In genomic region chr7:14317209-14317608, GRCm38 (mm10) we compare ENCODE assay signal across 10 mouse cellular contexts. TPM values are rescaled to one million over a fixed set of nuclear protein-coding genes. Genes with fewer than 3 reads are reported as not detected.
A peak's percentile ranks its signal among the peaks of the same experiment; 100 is the strongest.
DNase-seq lines count a peak whose midpoint lies in the region; ATAC-seq and TF ChIP-seq lines count a peak whose summit lies in the region.
"Had no signal": no experiment of that assay in that cellular context is flagged by ENCODE, and none has a peak within 500 bp of the region (broad histone marks: within the 10 kb centered on the region; RNA-seq: fewer than 3 reads in every experiment).

No protein-coding gene starts in this region.

- dilution Hi-C loops in CH12.LX (cut with MboI; ENCODE audit: extremely low pct_ligation_motif_present, extremely low pct_unique_long_range_greater_than_20kb, low sequenced_read_pairs): no loop called here

- no peak overlapping the region for H3K27ac ChIP-seq in kidney, adult 2 months (ENCODE audit: insufficient read depth, low read depth, low read length)
- H3K27ac ChIP-seq in kidney, embryonic 16.5 days (ENCODE audit: low read length): no peak overlapping the region
- no peak overlapping the region for H3K27ac ChIP-seq in CH12.LX (ENCODE audit: insufficient read depth, low read depth)

- H3K9ac ChIP-seq in kidney, embryonic 16.5 days (replicated peaks; ENCODE audit: low read length): no peak overlapping the region
- H3K9ac ChIP-seq in CH12.LX (ENCODE audit: insufficient read depth, low read depth): no peak overlapping the region

- H3K36me3 ChIP-seq in kidney, adult 2 months (ENCODE audit: control insufficient read depth, insufficient read depth, low read length): no peaks in the 10 kb centered on the region
- H3K36me3 ChIP-seq in kidney, embryonic 16.5 days (ENCODE audit: insufficient read depth, low read length): no peaks in the 10 kb centered on the region
- H3K36me3 ChIP-seq in CH12.LX (replicated peaks in 1 of 2; ENCODE audit: control insufficient read depth in 1 of 2, insufficient read depth in 1 of 2, low read length in 1 of 2): no peaks in the 10 kb centered on the region

- peak; percentile 7 for DNase-seq in kidney, adult 2 months
- DNase-seq in CH12.LX (ENCODE audit: extremely low read depth): peak; percentile 0
- DNase-seq in Patski (ENCODE audit: low read depth, low spot score): no peak
- no peak for DNase-seq in adrenal gland, postnatal 36 days
- no peak for DNase-seq in adrenal gland, postnatal 25 days
- DNase-seq in MN1 (ENCODE audit: low spot score): no peak

- no peaks in the 10 kb centered on the region for H3K27me3 ChIP-seq in kidney, adult 2 months (replicated peaks; ENCODE audit: control insufficient read depth, insufficient read depth, low read length)
- no peaks in the 10 kb centered on the region for H3K27me3 ChIP-seq in kidney, embryonic 16.5 days (ENCODE audit: insufficient read depth, low read length)
- H3K27me3 ChIP-seq in CH12.LX (replicated peaks): no peaks in the 10 kb centered on the region
- H3K27me3 ChIP-seq in Patski: no peaks in the 10 kb centered on the region

- in situ Hi-C loops in CH12.LX (cut with MboI; ENCODE audit: low pct_ligation_motif_present, low pct_unique_long_range_greater_than_20kb, low sequenced_read_pairs): loop anchor here (25.0 kb wide), 1 partner anchor 1255 kb away; the partner anchor contains the start of gene Mzf1
- in situ Hi-C loops in Patski (cut with MboI; ENCODE audit: low pct_unique_long_range_greater_than_20kb): loop anchor here (10.0 kb wide), 1 partner anchor 1032 kb away; no protein-coding TSS in a partner anchor

- TF ChIP-seq CTCF in kidney, adult 2 months (conservative IDR thresholded peaks at IDR 0.05; ENCODE audit: insufficient read depth, insufficient read length, low read depth, low read length): peak; percentile 83
- TF ChIP-seq CTCF in CH12.LX (conservative IDR thresholded peaks at IDR 0.05 in 1 of 2, IDR thresholded peaks at IDR 0.05 in 1 of 2; ENCODE audit: low read depth in 2 of 2, low read length in 2 of 2): peak; percentile 12 to 58; a peak in 3 of 4 replicates
- TF ChIP-seq CTCF in Patski (IDR thresholded peaks at IDR 0.05): peak; percentile 79

- 26% methylated on average over 2 of the region's 2 CpGs for WGBS in kidney, adult 2 months
- WGBS in kidney, embryonic 16.5 days: 33% methylated on average over 2 of the region's 2 CpGs

- POLR2A ChIA-PET in Patski (lab: Charles Lee): no interaction called here

- no peak for ATAC-seq in kidney, embryonic 16.5 days (ENCODE audit: low FRiP score, low TSS enrichment)
- ATAC-seq in Patski: peak; percentile 77
- peak; percentile 42; the same call in 1 of the 2 replicates for ATAC-seq in granulocyte monocyte progenitor cell, adult 5-6 weeks (replicated peaks; ENCODE audit: poor library complexity, severe bottlenecking)

- H3K4me1 ChIP-seq in kidney, adult 2 months (ENCODE audit: control insufficient read depth, insufficient read depth, low read length): no peaks in the 10 kb centered on the region
- no peaks in the 10 kb centered on the region for H3K4me1 ChIP-seq in kidney, embryonic 16.5 days (ENCODE audit: insufficient read depth, low read length)
- H3K4me1 ChIP-seq in CH12.LX (ENCODE audit: control insufficient read depth in 1 of 2, insufficient read depth in 2 of 2): no peaks in the 10 kb centered on the region

- H3K79me2 ChIP-seq in CH12.LX (replicated peaks; ENCODE audit: control insufficient read depth, extremely low read depth, insufficient read depth, poor library complexity, severe bottlenecking): no peaks in the 10 kb centered on the region

- no peak for TF ChIP-seq POLR2A in kidney, adult 2 months (IDR thresholded peaks at IDR 0.05; ENCODE audit: low read depth, low read length)
- TF ChIP-seq POLR2A in CH12.LX (IDR thresholded peaks at IDR 0.05; ENCODE audit: low read depth, low read length): no peak

- CTCF ChIA-PET in Patski (lab: Charles Lee): no interaction called here

- TF ChIP-seq RAD21 in CH12.LX (IDR thresholded peaks at IDR 0.05; ENCODE audit: low read depth, low read length): peak; percentile 58

- H3K4me3 ChIP-seq in kidney, adult 2 months (ENCODE audit: insufficient read depth, low read depth, low read length): no peak overlapping the region
- no peak overlapping the region for H3K4me3 ChIP-seq in kidney, embryonic 16.5 days (ENCODE audit: low read length)
- no peak overlapping the region for H3K4me3 ChIP-seq in CH12.LX (replicated peaks in 1 of 3; ENCODE audit: low read depth in 2 of 3, low read length in 2 of 3, poor library complexity in 1 of 3)

- TF ChIP-seq EP300 in CH12.LX (IDR thresholded peaks at IDR 0.05; ENCODE audit: low read length): no peak

- no peak overlapping the region for H3K4me2 ChIP-seq in kidney, embryonic 16.5 days (replicated peaks; ENCODE audit: low read depth, low read length)
- H3K4me2 ChIP-seq in CH12.LX (ENCODE audit: insufficient read depth, low read depth, poor library complexity, severe bottlenecking): no peak overlapping the region

- H3K9me3 ChIP-seq in kidney, embryonic 16.5 days (ENCODE audit: low read length): no peaks in the 10 kb centered on the region
- peaks cover 25% of the 10 kb centered on the region for H3K9me3 ChIP-seq in CH12.LX (replicated peaks; ENCODE audit: low read length)

TF ChIP-seq in CH12.LX, 34 proteins besides CTCF, POLR2A, EP300 and RAD21:
- TF ChIP-seq SMC3 (IDR thresholded peaks at IDR 0.05; ENCODE audit: low read depth, low read length): peak; percentile 43
- no peak for TF ChIP-seq MXI1 (IDR thresholded peaks at IDR 0.05; ENCODE audit: low read depth, low read length)

RNA-seq across cellular contexts. Expression of gene Obox8, which starts 16.1 kb away (rescaled TPM):
- not detected in 2 replicates for polyA plus RNA-seq in kidney, adult 2 months (2012; rRNA removed)
- polyA plus RNA-seq in kidney, embryonic 16.5 days (2015; fragmentation: Nextera tagmentation; extraction: Ambion mirVana): not detected in 2 replicates
- total RNA-seq in CH12.LX (2012; rRNA removed) (not detected in 2 replicates), CH12.LX (2014; rRNA removed) (not detected in 2 replicates)
- polyA plus RNA-seq in CH12.LX (2012; ENCODE audit: insufficient read length, low read depth) (not detected in 2 replicates), Patski (2021) (0.05 TPM)
- total RNA-seq in granulocyte monocyte progenitor cell, adult 5-6 weeks (2014; fragmentation: Nextera tagmentation): not detected in 2 replicates
- total RNA-seq in granulocyte monocyte progenitor cell, adult 5-6 weeks (2017): not detected in 2 replicates
- total RNA-seq in adrenal gland, postnatal 36 days (2021): not detected
- not detected in 2 replicates for total RNA-seq in adrenal gland, postnatal 25 days (2021)
- total RNA-seq: left cerebral cortex, adult 18-20 months had no signal
- polyA plus RNA-seq: heart, embryonic 16.5 days had no signal

Comparison
In these comparisons a context has a peak if more than half of its experiments do, and no peak if none do; other contexts are left out.
1. DNase-seq: peak in kidney, adult 2 months (single experiment) and CH12.LX (single experiment); none in Patski (single experiment), adrenal gland, postnatal 36 days (0 of 2), adrenal gland, postnatal 25 days (single experiment) and MN1 (single experiment).
2. Peak in every context shown above with its lines, with median percentiles within 50 percentile points of each other: CTCF ChIP-seq.